Mouse (Mus musculus) megakaryocyte, adult 5-6 weeks (primary cell): ENCODE measurements around the gene Opcml. TPM values are rescaled to one million over a fixed set of nuclear protein-coding genes. Genes with fewer than 3 reads are reported as not detected.

Source experiments
- ATAC-seq: 2 replicates; pipeline ENCODE4 v1.8.0; 2016; ENCODE audit warnings: mild to moderate bottlenecking, inconsistent platforms; ENCODE audit not compliant: poor library complexity, severe bottlenecking
- total RNA-seq, 2 experiments: library from RNA; stranded (forward) in 1 of 2; stranded (reverse) in 1 of 2; fragments of 153-499, 151-499 nt in 1 of 2; fragments of 221-1000, 200-1000 nt in 1 of 2; gene quantifications; 2 replicates each; pipeline versions ENCODE4 v1.2.3 to v1.2.4; 2015 to 2017

The Opcml gene
- total RNA-seq, 2 experiments from 2014 or later, result not detected

DNA sequence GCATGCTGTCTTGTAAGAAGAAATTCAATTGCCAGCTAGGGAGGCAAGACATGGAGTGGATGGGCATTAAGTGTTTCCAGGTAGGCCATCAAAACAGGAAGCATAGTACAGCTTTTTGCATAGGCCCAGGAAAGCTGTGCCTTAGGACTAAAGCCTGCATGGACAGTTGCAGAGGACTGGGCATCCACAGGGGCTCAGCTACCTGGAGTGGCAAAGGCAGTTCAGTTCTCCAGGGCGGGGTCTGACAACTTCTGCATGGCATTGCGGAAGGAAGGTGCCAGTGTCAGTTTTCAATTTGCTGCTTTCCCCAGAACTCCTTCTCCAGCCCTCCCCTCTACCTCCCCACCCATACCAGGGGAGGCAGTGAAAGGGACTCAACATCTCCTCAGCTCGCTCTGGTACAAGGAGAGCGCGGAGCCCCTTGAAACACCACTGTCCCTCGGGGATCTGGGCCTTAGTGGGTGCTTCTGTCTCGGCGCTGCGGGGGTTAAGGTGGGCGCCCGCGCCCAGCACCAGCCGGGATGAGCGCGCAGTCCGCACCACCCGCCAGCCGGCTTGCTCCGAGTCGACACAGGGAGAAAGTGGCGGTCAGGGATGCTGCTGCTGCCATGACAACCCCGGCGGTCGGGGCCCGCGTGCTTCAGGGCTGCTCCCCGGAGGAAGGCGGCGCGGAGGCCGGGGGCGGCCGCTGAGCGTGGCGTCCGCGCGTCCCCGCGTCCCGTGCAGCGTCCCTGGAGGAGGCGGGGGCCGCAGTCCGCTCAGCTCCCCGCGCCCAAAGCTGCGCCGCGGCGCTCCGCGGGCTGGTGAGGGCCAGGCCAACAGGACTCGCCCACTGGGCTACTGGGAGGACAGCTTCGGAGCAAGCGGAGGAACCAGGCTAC lies 612.4 kb downstream of the Opcml start:
- no peak for ATAC-seq

GRCm38 (mm10) chr9:28403831-28404562 lies 613.4 kb downstream of the Opcml start:
- ATAC-seq, result no peak

GRCm38 (mm10) chr9:28404616-28405015 lies 614.0 kb downstream of the Opcml start:
- ATAC-seq, result no peak

GRCm38 (mm10) chr9:28405816-28406215 lies 615.2 kb downstream of the Opcml start:
- ATAC-seq, result no peak

- ATAC-seq, result no peak
These were observed 630.2 kb downstream of the Opcml start for GRCm38 (mm10) chr9:28420808-28421207.

DNA sequence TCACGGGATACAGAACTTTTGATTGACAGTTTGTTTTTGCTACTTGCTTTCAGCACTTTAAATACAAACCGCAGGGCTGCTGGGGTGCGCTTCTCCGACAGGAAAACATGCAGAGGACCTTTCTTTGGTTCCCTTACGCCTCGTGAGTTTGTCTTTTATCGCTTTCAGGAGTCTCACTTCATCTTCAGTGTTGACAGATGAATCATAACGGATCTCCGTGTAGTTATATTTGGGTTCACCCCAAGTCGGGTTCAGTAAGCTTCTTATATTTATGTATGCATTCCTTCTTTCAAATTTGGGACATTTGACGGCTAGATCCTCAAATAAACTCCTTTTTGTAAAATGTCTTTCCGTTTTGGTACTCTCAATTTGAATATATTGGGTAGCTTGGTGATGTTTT lies 632.8 kb downstream of the Opcml start:
- ATAC-seq, result no peak

DNA sequence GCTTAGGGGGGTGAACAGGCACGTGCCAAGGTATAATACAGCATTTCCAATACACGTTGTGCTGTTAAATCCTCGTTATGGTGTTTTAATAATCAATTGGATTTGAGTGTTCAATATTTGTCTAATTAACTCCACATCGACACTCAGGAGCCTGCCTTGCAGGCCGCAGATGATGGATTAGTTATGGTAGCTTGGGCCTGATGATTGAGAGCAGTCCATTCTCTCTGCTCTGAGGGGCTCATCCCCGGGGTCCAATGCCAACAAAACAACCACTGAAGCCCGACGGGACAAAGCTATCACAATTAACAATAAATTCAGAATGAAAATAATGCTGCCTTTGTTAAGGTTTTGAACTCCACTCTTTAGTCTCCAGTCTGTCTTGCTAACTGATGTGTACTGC lies 641.6 kb downstream of the Opcml start:
- ATAC-seq, result no peak

- ATAC-seq, result no peak
These were observed 648.2 kb downstream of the Opcml start for GRCm38 (mm10) chr9:28438752-28439151.

DNA sequence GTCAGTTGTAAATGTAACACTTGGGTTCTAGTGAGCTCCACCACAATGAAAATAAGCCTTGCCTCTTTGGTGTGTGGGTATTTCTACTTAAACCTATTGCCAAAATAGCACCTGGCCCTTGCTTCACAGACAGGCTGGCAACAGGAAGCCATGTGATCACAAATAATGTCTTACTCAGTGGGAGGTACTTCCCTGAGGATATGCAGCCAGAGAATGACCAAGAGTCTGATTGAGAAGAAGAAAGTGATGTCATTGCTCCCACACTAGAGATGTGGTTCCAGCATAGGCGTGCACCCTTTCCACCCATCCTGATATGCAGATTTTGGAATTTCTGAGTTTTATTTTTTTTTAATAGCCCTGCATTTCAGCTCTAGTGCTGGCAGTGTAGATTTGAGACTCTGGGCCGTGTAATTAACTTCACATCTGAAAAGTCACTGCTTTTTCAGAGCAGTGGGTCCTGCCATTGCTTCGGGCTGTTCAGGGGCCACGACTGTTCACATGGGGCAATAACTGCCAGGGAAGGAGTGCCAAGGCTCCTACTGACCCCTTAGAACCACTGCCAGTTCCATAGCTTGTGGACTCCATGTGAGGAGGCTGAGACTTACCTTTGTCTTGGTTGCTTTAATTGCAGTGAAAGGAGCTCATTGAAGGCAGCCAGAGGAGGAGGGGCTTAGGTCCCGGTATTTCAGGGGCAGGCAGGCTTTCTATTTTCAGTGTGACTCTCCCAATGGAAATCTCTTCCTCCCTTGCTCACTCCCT lies 649.0 kb downstream of the Opcml start:
- ATAC-seq, result no peak

GRCm38 (mm10) chr9:28440192-28440795 lies 649.7 kb downstream of the Opcml start:
- no peak for ATAC-seq

DNA sequence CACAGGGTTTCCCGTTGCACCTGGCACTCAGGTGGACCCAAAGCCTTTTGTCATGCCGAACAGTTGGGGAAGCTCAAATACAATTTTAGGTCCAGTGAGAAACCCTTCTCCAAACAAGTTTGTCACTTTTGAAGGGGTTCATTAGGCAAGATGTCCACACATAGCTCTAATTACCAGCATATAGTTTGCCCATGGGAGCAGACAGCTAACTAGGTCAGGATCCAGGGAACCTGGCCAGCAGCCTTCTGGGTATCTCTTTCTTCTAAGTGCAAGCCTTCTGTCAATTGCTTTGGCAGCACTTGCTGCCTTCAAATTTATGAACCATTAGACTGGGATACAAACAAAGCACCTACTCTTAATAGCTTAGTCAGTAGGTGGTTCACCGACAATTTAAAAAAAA lies 653.9 kb downstream of the Opcml start:
- ATAC-seq, result no peak

- no peak for ATAC-seq
These were observed 654.4 kb downstream of the Opcml start for GRCm38 (mm10) chr9:28444972-28445371.

- no peak for ATAC-seq
These were observed 655.3 kb downstream of the Opcml start for GRCm38 (mm10) chr9:28445863-28446262.

- ATAC-seq, result no peak
These were observed 655.9 kb downstream of the Opcml start for GRCm38 (mm10) chr9:28446278-28447064.

DNA sequence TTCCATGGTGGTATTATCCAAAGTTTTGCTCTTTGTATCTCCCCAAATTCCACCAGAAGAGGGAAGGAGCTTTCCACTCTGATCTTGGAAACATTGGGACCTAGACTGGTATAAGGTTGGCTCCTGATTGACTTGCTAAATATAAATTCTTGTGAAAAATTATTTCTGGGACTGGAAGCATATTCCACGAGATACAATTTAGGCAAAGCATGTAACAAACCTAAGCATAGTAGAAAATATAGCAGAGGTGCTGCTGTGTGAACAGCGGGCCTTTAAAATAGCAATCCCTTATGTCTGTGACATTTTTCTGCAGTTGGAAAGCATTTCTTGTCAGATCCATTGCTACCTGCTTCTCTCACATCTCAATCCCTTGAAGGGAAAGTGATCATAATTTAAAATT lies 661.9 kb downstream of the Opcml start:
- ATAC-seq, result no peak

DNA sequence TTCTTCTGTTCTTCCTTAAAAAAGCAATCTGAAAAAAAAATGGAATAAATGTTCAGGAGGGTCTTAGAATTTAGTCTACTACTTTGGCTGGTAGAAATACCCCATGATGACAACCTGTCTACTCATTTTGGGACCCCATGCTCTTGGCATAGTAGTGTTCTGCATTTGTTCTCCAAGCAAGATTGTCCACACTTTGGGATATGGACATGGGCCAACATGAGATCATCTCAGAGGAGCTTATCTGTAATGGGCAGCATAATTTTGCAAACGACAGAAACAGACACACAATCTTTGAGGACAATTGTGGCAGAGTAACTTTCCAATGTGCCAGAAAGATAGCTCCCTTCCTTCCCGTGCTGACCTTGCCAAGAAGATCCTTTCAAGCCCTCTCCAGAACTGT lies 662.5 kb downstream of the Opcml start:
- ATAC-seq, result no peak

DNA sequence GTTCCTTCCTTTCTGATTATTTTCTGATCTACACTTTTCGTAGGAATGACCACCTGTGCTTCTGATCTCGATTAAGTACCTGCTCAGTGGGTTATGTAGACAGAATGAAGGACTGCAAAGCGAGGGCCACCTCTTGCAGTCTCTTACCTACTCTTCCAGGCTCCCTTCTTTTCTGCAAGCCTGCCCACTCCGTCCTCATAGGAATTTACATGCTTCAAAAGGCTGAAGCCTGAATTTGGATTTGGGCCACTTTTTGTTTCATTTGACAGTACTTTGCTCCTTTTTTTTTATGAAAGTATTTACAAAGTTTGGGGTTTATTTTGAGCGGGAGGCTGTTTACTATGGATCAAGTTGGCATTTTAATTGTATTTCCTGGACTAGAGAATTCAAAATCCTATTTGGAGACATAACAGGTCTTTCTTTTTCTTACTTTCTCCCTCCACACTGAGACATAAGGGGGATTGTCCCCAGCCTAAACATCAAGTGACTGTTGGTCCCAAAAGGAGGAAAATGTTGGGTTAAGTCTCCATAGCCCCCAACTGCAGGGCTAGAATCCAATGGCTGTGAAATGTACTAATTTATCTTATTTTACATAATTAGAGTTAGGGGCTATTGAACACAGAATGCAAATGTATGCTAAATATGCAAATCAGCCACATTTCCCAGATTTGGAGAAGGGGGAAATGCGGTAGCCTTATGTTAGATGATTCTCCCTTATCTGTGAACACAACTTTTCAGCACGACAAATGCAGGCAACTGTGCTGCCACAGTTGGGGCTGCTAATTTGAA lies 667.6 kb downstream of the Opcml start:
- no peak for ATAC-seq

GRCm38 (mm10) chr9:28463622-28464021 lies 673.0 kb downstream of the Opcml start:
- no peak for ATAC-seq

- ATAC-seq, result no peak
These were observed 678.8 kb downstream of the Opcml start for GRCm38 (mm10) chr9:28469419-28469818.
